Mouse (Mus musculus): Measurements from ENCODE around the gene Pxdn.

- TF ChIP-seq EP300 (IDR thresholded peaks at IDR 0.05; ENCODE audit: insufficient read depth, low read depth, low read length), result no peak
- TF ChIP-seq POLR2A (IDR thresholded peaks at IDR 0.05; ENCODE audit: insufficient read depth, low read depth, low read length), result no peak
These were observed 14.1 kb downstream of the Pxdn start for GRCm38 (mm10) chr12:29951485-29951884.

Data from heart, adult 2 months (tissue).